Mouse (Mus musculus) neural tube, embryonic 10.5 days (tissue): ENCODE measurements around the gene Glis1.
"Not testable (repeated sequence)": the region's sequence is repeated elsewhere in the genome, so short reads cannot be mapped to it uniquely, and the experiment has no call there.

Experiments
- DNase-seq: peaks from one replicate; pipeline ENCODE4 v3.0.0-alpha.2; 2017; ENCODE audit warnings: low spot score; ENCODE audit errors: extremely low spot score

The Glis1 gene

GRCm38 (mm10) chr4:107576742-107577141 lies 142.4 kb downstream of the Glis1 start:
- no peak for DNase-seq

DNA sequence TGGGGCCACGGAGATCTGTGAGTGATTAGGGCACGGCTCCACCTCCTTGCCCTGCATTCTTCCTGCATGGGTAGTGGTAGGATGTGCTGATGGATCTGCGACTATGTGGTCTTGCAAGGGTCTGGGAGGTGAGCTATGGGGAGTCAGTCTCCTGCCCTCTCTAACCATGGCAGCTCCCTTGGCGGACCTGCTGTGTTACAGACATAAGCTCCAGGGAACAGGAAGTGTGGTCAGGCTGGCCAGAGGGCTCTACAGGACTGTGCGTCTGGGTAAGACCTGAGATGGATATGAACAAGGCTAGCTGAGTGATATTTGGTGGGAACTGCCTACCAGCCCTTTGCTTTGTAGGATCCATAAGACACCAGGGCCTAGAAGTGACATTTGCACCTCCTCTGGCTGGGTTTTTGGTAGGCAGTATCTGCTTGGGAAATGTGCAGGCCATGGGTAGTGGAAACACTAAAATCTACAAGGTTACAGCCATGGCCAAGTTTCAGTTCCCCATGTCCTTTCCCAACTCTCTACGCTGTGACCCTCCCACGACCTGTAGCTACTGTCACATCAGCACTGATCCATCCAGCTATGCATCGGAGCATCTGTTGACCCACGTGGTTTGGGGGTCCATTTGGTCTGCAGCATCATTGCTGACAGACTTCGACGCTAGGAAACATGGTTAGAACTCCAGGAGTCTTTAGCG lies 142.9 kb downstream of the Glis1 start:
- DNase-seq = no peak

GRCm38 (mm10) chr4:107580883-107581282 lies 146.5 kb downstream of the Glis1 start:
- DNase-seq = no peak

DNA sequence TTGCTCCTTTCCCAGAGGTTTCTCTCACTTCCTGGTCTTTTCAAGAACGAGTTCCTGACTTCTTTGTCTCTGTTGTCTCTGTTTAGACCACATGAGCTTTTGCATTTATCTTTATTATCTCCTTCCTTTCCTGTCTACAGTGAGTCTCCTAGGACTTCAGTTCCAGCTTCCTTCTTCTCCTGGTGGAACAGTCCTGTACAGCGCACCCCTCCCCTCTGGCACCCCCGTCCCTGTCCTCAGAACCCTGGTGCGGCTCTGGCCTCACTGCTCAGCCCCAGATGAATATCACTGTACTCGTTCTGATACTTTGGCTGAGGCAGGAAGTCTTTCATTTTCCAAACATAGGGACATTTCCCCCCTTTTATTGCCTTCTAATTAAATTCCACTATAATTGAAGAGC lies 152.0 kb downstream of the Glis1 start:
- DNase-seq = no peak

GRCm38 (mm10) chr4:107588637-107589036 lies 154.2 kb downstream of the Glis1 start:
- DNase-seq = no peak

- no peak for DNase-seq
Observed at GRCm38 (mm10) chr4:107589046-107589445, 154.7 kb downstream of the Glis1 start.

GRCm38 (mm10) chr4:107590805-107591534 lies 156.6 kb downstream of the Glis1 start:
- DNase-seq = no peak

GRCm38 (mm10) chr4:107593426-107593825 lies 159.0 kb downstream of the Glis1 start:
- DNase-seq = no peak

DNA sequence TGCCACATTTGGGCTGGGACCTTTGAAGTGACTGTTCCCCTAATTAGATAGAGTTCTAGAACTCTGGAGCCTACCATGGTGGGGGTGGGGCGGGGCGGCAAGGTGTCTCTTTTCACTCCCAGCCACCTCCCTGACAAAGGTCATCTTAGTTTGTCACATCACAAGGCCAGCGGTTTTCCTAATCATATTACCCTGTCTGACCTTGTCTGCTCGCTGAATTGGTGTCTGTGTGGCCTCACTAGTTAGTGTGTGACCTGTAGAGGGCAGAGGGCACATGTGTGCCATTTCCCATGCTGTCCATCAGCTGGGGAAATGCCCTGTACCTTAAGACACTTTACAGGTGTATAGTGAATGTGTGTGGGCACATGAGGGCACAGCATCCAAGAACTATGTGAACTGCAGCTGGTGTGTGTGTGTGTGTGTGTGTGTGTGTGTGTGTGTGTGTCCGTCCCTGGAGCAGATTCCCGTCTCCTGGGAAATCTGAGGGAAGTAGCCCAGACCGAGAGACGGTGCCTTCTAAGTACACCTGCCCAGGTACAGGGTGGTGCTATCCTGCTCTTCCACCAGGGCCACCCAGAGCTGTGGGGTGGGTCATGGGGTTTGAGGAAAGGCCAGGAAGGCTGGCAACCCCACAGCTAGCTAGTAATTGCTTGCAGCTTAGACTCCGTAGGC lies 163.0 kb downstream of the Glis1 start:
- no peak for DNase-seq

DNA sequence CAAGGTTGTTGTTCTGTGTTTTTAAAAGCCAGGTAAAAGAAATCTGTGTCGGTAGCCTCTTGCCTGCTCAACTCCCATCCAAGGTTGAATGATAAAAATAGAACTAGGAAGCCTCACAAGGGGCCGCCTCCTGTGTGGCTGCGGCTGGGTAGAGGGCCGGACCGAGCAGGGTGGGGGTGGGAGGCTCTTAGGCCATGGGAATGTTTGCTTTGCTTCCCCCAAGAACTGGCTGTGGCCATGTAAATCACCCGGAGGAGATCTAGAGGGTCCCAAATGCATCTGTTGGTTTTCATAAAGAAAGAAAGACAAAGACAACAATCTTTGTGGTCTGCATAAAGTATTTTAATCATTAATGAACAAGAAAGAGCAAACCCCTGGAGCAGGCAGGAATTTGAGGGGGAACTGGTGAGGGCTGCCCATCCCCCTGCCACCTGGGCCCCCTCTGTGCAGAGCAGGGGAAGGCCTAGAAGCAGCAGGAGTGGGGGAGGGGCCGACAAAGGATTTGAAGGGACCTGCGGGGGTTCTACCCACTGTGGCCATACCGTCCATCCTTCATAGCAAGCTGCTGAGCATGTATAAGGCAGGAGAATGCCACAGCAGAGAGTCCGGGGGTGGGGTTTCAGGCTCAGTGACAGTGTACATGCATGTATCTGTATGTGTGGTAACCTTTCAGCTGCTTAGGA lies 163.6 kb downstream of the Glis1 start:
- DNase-seq = peak; percentile 33

DNA sequence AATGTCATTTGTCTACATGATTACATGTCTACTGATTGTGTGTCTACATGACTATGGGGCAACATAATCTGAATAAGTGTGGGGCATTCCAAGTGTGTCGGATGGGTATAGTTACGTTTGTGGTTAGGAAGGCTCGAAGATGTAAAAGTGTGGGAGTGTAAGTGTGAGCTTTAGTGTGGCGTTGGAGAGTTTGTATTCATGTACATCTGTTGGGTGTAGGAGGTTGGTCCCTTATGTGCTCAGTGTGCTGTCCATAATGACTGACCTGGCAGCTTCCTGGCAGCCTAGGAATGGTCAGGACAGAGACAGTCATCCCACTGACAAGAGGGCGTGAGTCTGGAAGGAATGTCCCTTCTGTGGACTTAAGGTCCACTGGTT lies 164.2 kb downstream of the Glis1 start:
- DNase-seq = not testable (repeated sequence)

- no peak for DNase-seq
Observed at GRCm38 (mm10) chr4:107602284-107602683, 167.9 kb downstream of the Glis1 start.

GRCm38 (mm10) chr4:107602787-107603186 lies 168.4 kb downstream of the Glis1 start:
- DNase-seq = no peak

DNA sequence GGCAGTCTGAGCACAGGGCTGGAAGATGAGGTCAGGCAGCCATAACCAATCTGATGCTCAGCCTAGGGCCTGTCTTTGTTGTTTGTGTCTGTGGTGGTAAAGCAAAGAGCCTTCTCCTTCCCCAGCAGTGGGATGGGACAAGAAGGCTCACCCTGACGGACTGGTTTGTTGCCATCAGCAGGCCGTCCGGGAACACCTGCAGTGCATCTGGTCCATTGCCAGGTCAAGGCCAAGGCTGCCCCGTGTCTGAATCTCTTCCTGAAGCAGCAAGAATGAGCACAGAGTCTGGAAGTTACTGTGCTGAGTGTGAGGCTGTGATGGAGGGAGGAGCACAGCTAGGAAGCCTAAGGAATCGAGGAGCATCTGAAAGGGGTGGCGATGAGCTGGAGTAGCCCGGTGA lies 168.8 kb downstream of the Glis1 start:
- no peak for DNase-seq

DNA sequence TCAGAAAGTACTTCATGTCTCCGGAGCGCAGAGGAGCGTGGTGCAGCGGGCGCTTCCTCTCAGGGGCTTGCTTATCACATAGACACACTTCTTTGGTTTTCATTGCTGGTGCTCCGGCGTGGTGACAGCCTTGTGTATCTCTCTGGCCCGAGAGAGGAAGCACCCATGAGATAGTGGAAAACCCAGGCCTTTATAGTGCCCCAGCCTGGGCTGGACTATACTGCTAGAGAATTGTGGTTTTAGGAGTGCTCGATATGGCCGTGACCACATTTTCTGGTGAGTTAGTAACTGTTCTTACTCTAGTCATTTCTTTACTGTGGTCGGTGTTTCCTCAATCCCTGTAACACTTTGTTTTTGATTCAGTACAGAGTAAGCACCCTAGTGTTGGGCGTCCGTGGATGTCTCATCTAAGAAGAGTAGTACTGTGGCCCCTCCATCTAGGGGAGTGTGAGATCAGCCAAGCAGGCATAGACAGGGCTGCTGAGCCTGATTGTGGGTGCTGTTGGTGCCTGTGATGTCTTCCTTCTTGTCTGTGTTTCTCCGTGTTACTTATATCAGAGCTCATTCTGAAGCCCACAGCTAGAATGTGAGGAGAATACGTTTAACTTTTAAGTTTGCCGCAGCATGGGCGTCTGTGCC lies 171.7 kb downstream of the Glis1 start:
- no peak for DNase-seq

- DNase-seq = no peak
Observed at GRCm38 (mm10) chr4:107609775-107610174, 175.4 kb downstream of the Glis1 start.

DNA sequence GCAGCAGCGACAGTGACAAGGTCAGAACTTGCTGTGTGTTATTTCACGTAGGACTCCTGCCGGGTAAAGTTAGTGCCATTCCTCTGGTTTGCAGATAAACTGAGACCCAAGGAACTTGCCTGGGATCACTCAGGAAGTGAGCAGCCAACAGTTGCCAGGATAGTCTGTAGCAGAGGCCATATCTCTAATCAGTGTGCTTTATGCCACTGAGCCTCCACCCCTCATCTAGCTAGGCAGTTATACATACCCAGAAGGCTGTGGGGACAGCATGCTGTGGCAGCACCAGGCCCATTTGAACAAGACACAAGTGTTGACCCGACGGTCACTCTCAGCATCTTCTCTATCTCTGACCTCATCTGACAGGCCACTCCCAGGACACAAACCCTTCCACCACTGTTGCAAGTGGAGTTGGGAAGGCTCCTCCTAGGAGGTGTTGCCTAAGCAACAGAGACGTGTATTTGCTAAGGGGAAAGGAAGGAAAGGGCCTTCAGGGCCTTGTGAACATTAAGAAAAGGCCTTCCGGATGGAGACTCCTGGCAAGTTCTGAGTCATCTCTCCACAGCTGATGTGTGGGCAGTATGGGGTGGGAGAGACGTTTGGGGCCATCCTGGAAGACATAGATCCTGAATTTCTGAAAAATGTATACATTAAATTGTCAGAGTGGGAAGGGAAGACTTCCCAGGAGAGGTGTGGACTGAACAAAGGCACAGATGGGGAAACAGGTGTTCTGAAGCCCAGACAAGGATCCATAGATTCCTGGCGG lies 177.7 kb downstream of the Glis1 start:
- no peak for DNase-seq

- DNase-seq = no peak
Observed at GRCm38 (mm10) chr4:107617596-107618230, 183.3 kb downstream of the Glis1 start.

DNA sequence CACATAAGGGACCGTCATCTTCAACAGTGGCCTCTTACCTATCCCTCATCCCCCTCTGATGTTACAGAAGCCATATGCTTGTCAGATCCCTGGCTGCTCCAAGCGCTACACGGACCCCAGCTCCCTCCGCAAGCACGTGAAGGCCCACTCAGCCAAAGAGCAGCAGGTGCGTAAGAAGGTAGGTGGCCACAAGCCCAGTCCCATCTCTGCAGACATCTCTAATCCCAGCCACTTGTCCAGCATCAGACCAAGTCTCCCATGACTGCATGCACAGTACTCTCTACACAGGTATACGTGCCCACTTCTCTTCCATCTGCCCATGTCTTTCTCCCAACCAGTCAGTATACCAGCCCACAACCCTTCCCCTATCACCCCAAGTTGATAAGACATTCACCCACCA lies 185.1 kb downstream of the Glis1 start:
- no peak for DNase-seq

DNA sequence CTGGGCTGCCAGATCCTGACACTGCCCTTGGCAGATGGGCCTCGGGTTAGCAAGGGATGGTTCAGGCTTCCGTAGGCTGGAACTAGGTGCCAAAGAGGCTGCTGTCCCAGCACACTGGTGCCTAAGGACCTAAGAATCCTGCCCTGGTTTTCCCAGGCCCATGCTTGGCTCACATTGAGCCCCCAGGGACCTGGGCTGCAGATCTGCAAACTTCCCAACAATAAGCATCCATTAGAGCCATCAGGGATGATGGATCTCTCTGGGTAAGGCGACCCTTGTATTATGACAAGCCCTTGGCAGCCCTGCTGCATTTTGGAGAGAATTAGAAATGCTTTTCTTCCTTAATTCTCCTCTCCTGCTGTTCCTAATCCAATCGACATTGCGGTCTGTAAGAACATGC lies 187.0 kb downstream of the Glis1 start:
- no peak for DNase-seq
